Mouse (Mus musculus) liver, embryonic 11.5 days (tissue): Measurements from ENCODE around the gene Gm9758. TPM values are rescaled to one million over a fixed set of nuclear protein-coding genes. Genes with fewer than 3 reads are reported as not detected.
"Not testable (repeated sequence)": the region's sequence is repeated elsewhere in the genome, so short reads cannot be mapped to it uniquely, and the experiment has no call there.

Experiments
- ATAC-seq: fragments of 200-750 bp; cut with Nextera tagmentation; replicated peaks from 2 replicates; pipeline ENCODE4 v1.8.0; 2017; ENCODE audit warnings: moderate number of reproducible peaks, mild to moderate bottlenecking, moderate TSS enrichment, moderate library complexity; ENCODE audit not compliant: low FRiP score
- DNase-seq: peaks from one replicate; pipeline ENCODE4 v3.0.0-alpha.2; 2017; ENCODE audit warnings: low spot score
- H3K27ac ChIP-seq: fragments of 300-500 bp; sonication (generic); 2 replicates; pipeline ENCODE4 v1.5.1; 2014; ENCODE audit warnings: mild to moderate bottlenecking, low read depth, low read length, control low read depth
- H3K27me3 ChIP-seq: fragments of 300-500 bp; sonication (generic); replicated peaks from 2 replicates; pipeline ENCODE4 v1.6.1; 2014; ENCODE audit warnings: low read length, mixed read lengths; ENCODE audit not compliant: control insufficient read depth, insufficient read depth
- H3K36me3 ChIP-seq: fragments of 300-500 bp; sonication (generic); 2 replicates; pipeline ENCODE4 v1.6.1; 2014; ENCODE audit warnings: mild to moderate bottlenecking, low read length, moderate library complexity, mixed read lengths; ENCODE audit not compliant: control insufficient read depth, insufficient read depth
- H3K4me1 ChIP-seq: fragments of 300-500 bp; sonication (generic); replicated peaks from 2 replicates; pipeline ENCODE4 v1.6.1; 2014; ENCODE audit warnings: low read length, mixed read lengths; ENCODE audit not compliant: control insufficient read depth, insufficient read depth
- H3K4me2 ChIP-seq: fragments of 300-500 bp; sonication (generic); 2 replicates; pipeline ENCODE4 v1.6.1; 2014; ENCODE audit warnings: mild to moderate bottlenecking, control low read depth, moderate library complexity
- H3K4me3 ChIP-seq: fragments of 300-500 bp; sonication (generic); 2 replicates; pipeline ENCODE4 v1.5.1; 2014; ENCODE audit warnings: low read depth, low read length, control low read depth
- H3K9ac ChIP-seq: fragments of 300-500 bp; sonication (generic); 2 replicates; pipeline ENCODE4 v1.6.1; 2014; ENCODE audit warnings: low read depth, low read length, control low read depth
- H3K9me3 ChIP-seq: fragments of 300-500 bp; sonication (generic); 2 replicates; pipeline ENCODE4 v1.6.1; 2016; ENCODE audit warnings: low read length, inconsistent platforms, mixed read lengths; ENCODE audit not compliant: control insufficient read depth
- WGBS: fragments of 180-500 bp; shearing (Covaris S2); extraction: QIAGEN DNeasy Blood & Tissue Kit; methylation state at CpG from one replicate; pipeline ENCODE4 v1.1.7; 2014; 5-methylcytosine and 5-hydroxymethylcytosine counted together
- polyA plus RNA-seq: library from polyadenylated mRNA; unstranded; fragments of >200 nt; fragmentation: Nextera tagmentation; extraction: Ambion mirVana; gene quantifications from 2 replicates; pipeline ENCODE4 v1.2.1, GENCODE M21; 2014

The Gm9758 gene
- not detected in 2 replicates for polyA plus RNA-seq

DNA sequence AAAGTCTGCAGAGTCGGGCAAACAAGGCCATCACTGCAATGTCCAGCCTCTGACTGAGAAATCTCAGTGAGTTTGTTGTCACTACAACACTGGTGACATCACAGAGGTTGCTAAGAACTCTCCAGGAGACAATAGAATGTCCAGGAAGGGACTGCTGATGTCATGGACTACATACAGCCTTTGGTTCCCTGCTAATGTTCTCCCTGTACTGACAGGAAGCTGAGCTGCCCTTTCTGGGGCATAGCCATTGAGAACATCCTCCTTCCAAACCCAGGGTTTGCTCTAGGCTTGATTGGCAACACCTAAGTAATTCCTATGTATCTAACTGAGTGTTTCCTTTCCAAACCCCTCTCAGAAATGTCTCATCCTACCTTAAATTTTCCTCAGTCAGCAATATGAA lies at the start of gene Gm9758:
Gene Gm9758, minus strand, starts transcription at position 101 of the 400 bp plus-strand sequence.
- not testable (repeated sequence) for H3K9ac ChIP-seq, H3K4me2 ChIP-seq, DNase-seq, H3K27me3 ChIP-seq, H3K27ac ChIP-seq, H3K36me3 ChIP-seq, ATAC-seq, H3K9me3 ChIP-seq, H3K4me3 ChIP-seq, H3K4me1 ChIP-seq
- 62% methylated on average over 1 of the region's 1 CpGs for WGBS

DNA sequence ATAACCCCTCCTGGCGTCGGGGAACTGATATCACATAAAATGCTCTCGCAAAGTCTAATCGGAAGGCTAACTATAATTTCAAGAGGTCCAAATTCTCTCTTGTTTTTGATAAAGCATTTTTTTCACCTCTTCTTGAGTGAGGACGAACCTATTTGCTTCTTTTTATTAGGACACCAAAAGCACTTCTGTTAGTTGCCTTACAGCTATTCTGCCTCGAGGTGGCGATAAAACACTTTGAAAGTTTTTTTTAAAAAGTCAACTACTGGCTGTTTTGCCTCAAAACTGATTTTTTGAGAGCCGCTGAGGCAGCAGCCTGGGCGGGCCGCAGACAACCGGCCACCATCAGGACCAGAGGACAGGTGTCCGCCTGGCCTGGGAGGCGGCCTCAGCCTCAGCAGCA lies 49.1 kb upstream of the Gm9758 start:
- 73% methylated on average over 13 of the region's 13 CpGs for WGBS
- ATAC-seq, H3K4me2 ChIP-seq, H3K36me3 ChIP-seq, H3K9ac ChIP-seq, H3K27ac ChIP-seq, H3K27me3 ChIP-seq, H3K4me1 ChIP-seq, DNase-seq, H3K4me3 ChIP-seq, H3K9me3 ChIP-seq: not testable (repeated sequence)

DNA sequence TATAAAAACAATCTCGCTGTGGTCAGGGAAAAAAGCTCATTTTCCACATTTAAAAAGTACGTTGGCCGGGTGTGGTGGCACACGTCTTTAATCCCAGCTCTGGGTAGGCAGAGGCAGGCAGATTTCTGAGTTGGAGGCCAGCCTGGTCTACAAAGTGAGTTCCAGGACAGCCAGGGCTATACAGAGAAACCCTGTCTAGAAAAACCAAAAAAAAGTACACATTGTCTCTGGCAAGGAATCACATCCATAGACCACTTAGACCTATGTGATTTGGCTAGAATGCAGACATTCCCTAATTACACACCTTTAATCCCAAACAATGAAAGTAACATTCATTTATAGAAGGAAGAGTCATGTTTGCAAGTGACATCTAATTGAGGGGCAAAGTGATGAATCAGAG lies 46.8 kb upstream of the Gm9758 start:
- not testable (repeated sequence) for H3K4me2 ChIP-seq, H3K27ac ChIP-seq, H3K36me3 ChIP-seq, DNase-seq, H3K9ac ChIP-seq, H3K4me1 ChIP-seq, H3K27me3 ChIP-seq, H3K9me3 ChIP-seq, H3K4me3 ChIP-seq, ATAC-seq
- whole genome bisulfite sequencing, result 74% methylated on average over 4 of the region's 4 CpGs

DNA sequence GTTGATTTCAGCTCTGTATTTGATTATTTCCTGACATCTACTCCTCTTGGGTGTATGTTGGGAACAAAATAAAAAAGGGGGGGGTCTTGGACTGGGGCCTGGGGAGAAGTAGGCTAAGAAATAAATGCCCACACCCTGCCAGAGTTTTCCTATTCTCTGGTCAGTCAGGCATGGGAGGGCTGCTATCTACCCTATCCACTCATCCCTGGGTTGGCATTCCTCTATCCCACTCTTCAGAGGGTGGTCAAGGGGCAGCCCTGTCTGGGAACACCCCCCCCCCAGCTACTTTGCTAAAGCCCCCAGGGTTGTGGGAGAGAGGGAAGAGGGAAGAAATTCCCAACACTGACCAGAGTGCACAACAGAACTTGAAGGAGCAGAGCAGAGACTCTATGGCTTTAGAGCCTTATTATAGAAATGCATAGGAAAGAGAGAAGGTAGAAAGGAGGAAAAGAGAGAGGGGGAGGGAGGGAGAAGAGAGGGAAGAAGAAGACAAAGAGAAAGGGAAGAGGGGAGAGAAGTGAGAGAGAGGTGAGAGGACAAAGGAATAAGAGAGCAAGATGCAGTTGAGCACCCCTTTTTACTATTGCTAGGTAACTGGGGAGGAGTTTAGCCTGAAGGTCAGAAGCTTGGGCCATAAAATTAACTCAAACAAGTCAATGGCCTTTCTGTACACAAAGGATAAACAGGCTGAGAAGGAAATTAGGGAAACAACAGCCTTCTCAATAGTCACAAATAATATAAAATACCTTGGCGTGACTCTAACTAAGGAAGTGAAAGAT lies 41.4 kb upstream of the Gm9758 start:
- not testable (repeated sequence) for ATAC-seq, H3K4me2 ChIP-seq, H3K27ac ChIP-seq, H3K9me3 ChIP-seq, H3K27me3 ChIP-seq, H3K9ac ChIP-seq, H3K4me3 ChIP-seq, H3K4me1 ChIP-seq, DNase-seq, H3K36me3 ChIP-seq
- 85% methylated on average over 1 of the region's 1 CpGs for WGBS

DNA sequence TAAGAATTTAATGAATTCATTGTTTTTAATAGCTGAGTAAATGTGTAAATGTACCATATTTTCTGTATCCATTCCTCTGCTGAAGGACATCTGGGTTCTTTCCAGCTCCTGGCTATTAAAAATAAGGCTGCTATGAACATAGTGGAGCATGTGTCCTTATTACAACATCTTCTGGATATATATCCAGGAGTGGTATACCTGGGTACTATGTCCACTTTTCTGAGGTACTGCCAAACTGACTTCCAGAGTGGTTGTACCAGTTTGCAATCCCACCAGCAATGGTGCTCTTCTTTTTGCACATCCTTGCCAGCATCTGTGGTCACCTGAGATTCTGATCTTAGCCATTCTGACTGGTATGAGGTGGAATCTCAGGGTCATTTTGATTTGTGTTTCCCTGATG lies 38.9 kb upstream of the Gm9758 start:
- H3K27ac ChIP-seq, H3K27me3 ChIP-seq, H3K4me2 ChIP-seq, H3K4me3 ChIP-seq, H3K9ac ChIP-seq, H3K4me1 ChIP-seq, H3K9me3 ChIP-seq, H3K36me3 ChIP-seq, DNase-seq, ATAC-seq: not testable (repeated sequence)

DNA sequence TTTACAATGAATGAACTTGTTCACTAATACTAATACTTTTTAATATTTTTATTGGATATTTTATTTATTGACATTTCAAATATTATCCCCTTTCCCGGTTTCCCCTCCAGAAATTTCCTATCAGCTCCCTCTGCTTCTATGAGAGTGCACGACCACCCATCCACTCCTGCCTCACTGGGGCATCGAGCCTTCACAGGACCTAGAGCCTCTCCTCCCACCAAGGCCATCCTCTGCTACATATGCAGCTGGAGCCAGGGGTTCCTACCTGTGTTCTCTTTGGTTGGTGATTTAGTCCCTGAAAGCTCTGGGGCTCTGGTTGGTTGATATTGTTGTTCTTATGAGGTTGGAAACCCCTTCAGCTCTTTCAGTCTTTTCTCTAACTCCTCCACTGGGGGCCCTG lies 38.0 kb upstream of the Gm9758 start:
- H3K4me2 ChIP-seq, H3K4me1 ChIP-seq, H3K9me3 ChIP-seq, DNase-seq, H3K9ac ChIP-seq, H3K27ac ChIP-seq, ATAC-seq, H3K36me3 ChIP-seq, H3K27me3 ChIP-seq, H3K4me3 ChIP-seq: not testable (repeated sequence)
- 65% methylated on average over 3 of the region's 3 CpGs for WGBS

DNA sequence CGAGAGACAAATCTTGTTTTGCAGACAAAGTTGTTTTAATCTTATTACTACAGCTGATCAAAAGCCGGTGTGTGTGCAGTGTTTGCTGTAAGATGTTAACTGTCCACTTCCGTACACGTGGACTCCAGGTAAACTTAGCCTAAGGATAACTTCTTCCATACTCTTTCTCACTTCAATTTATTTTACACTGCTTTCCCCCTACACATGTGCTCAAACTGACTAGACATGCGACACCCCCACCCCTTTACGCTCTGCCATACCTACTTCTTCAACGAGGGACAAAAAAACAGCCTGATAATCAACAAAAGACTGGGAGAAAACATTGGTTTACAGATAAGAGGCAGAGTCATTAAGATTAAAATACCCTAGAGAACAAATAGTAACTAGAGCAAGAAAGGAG lies 37.1 kb upstream of the Gm9758 start:
- not testable (repeated sequence) for H3K4me3 ChIP-seq, H3K27me3 ChIP-seq, DNase-seq, H3K4me1 ChIP-seq, H3K9me3 ChIP-seq, H3K9ac ChIP-seq, H3K36me3 ChIP-seq, H3K4me2 ChIP-seq, H3K27ac ChIP-seq
- WGBS, result 66% methylated on average over 7 of the region's 7 CpGs
- 0 out of 2 replicates have a peak, but pooled peaks have one; percentile 47 for ATAC-seq

DNA sequence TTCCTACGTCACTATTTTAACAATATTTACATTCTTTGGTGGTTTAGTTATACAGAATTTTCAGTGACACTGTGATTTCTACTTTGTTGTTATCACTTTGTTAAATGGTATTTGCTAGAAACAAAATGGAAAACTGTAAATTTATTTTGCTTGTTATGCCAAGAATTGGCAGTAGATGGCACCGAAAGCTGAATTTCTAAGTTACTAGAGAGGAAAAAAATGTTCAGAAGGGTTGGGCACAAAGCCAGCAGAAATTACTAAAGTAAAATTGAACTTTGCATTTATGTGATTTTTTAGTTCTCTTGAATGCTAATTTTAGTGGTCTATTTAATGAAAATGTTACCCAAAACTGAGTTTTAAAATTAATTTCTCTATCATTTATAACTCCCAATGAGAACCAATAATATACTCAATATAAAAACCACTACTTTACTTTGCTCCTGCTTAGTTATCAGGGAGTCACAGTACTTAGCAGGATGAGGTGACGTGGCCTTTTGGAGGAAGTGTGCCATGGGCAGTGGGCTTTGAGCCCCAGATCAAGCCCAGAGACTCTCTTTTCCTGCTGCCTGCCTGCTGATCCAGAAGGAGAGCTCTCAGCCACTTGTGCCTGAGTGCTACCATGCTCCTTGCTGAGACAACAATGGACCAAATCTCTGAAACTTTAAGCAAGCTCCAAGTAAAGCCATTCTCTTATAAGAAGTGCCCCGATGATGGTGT lies 32.9 kb upstream of the Gm9758 start:
- not testable (repeated sequence) for H3K27ac ChIP-seq, DNase-seq, H3K27me3 ChIP-seq, H3K4me1 ChIP-seq, H3K4me2 ChIP-seq, H3K4me3 ChIP-seq, H3K9ac ChIP-seq, H3K9me3 ChIP-seq, ATAC-seq, H3K36me3 ChIP-seq
- 49% methylated on average over 4 of the region's 4 CpGs for WGBS

DNA sequence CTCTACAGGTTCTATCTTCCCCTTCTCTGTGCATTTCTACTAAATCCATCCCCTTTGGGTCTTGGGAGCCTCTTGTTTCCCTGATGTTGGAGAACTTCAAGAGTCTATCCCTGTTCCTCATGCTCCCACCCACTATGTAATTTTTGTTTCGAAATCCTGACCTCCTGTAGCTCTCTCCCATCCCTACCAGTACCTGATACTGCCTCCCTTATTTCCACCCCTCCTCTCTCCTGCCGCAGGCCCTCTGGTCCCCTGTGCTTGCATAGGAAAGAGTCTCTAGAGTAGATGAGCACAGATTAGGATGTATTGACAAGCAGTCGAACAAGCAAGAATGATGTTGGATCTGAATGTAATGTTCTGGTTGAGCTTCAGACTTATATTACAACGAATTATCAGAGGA lies 30.8 kb upstream of the Gm9758 start:
- 0 out of 2 replicates have a peak, but pooled peaks have one; percentile 23 for ATAC-seq
- H3K9ac ChIP-seq, H3K36me3 ChIP-seq, H3K27me3 ChIP-seq, H3K4me2 ChIP-seq, H3K4me1 ChIP-seq, H3K27ac ChIP-seq, H3K9me3 ChIP-seq, H3K4me3 ChIP-seq, DNase-seq: not testable (repeated sequence)
- 48% methylated on average over 4 of the region's 4 CpGs for WGBS
